Mouse (Mus musculus) thymus, adult 2 months (tissue): ENCODE data around the gene Utrn. TPM values are rescaled to one million over a fixed set of nuclear protein-coding genes. Genes with fewer than 3 reads are reported as not detected.

Experiments
- DNase-seq: peaks from one replicate; pipeline ENCODE4 v3.0.0; 2021
- H3K27ac ChIP-seq: fragments of 200-500 bp; 2 replicates; pipeline ENCODE4 v1.5.1; 2012; ENCODE audit warnings: low read length, control low read depth; ENCODE audit not compliant: control insufficient read depth, insufficient read depth
- H3K27me3 ChIP-seq: fragments of 200-500 bp; 2 replicates; pipeline ENCODE4 v1.6.1; 2012; ENCODE audit warnings: mild to moderate bottlenecking, low read length, moderate library complexity, mixed read lengths; ENCODE audit not compliant: control insufficient read depth, insufficient read depth
- H3K36me3 ChIP-seq: fragments of 200-500 bp; 2 replicates; pipeline ENCODE4 v1.6.1; 2012; ENCODE audit warnings: mild to moderate bottlenecking, low read length, moderate library complexity; ENCODE audit not compliant: control insufficient read depth, insufficient read depth
- H3K4me1 ChIP-seq: fragments of 200-500 bp; replicated peaks from 2 replicates; pipeline ENCODE4 v1.6.1; 2012; ENCODE audit warnings: low read length; ENCODE audit not compliant: control insufficient read depth, insufficient read depth
- H3K4me3 ChIP-seq: fragments of 200-500 bp; 2 replicates; pipeline ENCODE4 v1.5.1; 2012; ENCODE audit warnings: mild to moderate bottlenecking, low read length, control low read depth, moderate library complexity; ENCODE audit not compliant: control insufficient read depth, insufficient read depth
- CTCF ChIP-seq: fragments of 200-500 bp; IDR thresholded peaks from 2 replicates; pipeline ENCODE4 v1.5.1; 2012; ENCODE audit warnings: mild to moderate bottlenecking, control low read depth, low read length, moderate library complexity, borderline replicate concordance; ENCODE audit not compliant: control insufficient read depth, poor library complexity, insufficient read depth; ENCODE audit errors: extremely low read depth
- POLR2A ChIP-seq: fragments of 200-500 bp; IDR thresholded peaks from 2 replicates; pipeline ENCODE4 v1.6.1; 2012; ENCODE audit warnings: mild to moderate bottlenecking, low read length, control low read depth, moderate library complexity; ENCODE audit not compliant: control insufficient read depth, poor library complexity, insufficient read depth; ENCODE audit errors: extremely low read depth
- WGBS: fragments of 180-500 bp; shearing (Covaris S2); methylation state at CpG from one replicate; pipeline ENCODE4 v1.1.7; 2018; 5-methylcytosine and 5-hydroxymethylcytosine counted together
- polyA plus RNA-seq: library from polyadenylated mRNA; depleted of rRNA; stranded (reverse); fragments of >200 nt; gene quantifications from 2 replicates; pipeline ENCODE4 v1.2.3, GENCODE M21; 2012

The Utrn gene
- polyA plus RNA-seq, 1 experiment = 30.3 TPM

DNA sequence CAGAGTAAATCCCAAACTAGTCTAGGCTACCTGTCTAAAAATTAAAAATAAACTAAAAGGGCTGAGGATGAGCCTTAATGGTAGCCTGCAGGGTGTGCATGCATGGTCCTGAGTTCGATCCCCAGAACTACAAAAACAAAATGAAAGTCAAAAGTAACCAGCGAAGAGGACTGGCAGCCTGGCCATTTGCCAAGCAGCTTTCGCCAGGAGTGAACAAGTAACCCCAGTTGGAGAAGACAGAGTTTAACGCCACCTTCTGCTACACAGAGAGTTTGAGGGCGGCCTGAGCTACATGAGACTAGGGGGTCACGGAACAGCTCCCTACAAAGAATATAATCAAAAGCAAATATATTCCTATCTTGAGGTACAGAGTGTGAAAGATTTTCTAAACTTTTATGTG is 4.0 kb downstream of the Utrn start:
- H3K27me3 ChIP-seq = no peaks in the 10 kb centered on the region
- 95% methylated on average over 6 of the region's 6 CpGs for whole genome bisulfite sequencing
- no peak for DNase-seq
- H3K27ac ChIP-seq = no peak overlapping the region
- H3K4me1 ChIP-seq = peaks cover 11% of the 10 kb centered on the region
- TF ChIP-seq POLR2A (no peak), CTCF (no peak)
- no peak overlapping the region for H3K4me3 ChIP-seq
- H3K36me3 ChIP-seq = no peaks in the 10 kb centered on the region

DNA sequence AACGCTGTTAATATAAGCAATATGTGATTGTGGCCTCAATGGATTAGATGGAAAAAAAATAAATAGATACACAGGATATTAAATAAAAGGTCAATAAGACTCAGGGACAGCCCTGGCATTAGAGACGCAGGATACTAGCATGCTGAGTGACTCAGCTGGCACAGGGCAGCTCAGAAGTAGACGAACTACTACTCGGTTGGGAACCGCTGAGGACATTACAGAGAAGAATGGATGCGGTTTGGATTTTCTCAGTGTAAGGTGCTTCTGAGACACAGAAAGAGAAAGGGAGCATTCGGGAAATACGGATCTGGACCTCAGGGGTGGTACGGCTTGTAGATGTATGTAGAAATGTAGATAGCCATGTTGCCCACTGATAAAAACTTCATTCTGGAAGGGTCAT is 5.6 kb downstream of the Utrn start:
- 97% methylated on average over 9 of the region's 9 CpGs for WGBS
- Histone ChIP-seq H3K4me3 (no peak overlapping the region), H3K27me3 (no peaks in the 10 kb centered on the region), H3K4me1 (peaks cover 11% of the 10 kb centered on the region), H3K36me3 (no peaks in the 10 kb centered on the region), H3K27ac (no peak overlapping the region)
- no peak for DNase-seq
- TF ChIP-seq POLR2A (no peak), CTCF (no peak)

DNA sequence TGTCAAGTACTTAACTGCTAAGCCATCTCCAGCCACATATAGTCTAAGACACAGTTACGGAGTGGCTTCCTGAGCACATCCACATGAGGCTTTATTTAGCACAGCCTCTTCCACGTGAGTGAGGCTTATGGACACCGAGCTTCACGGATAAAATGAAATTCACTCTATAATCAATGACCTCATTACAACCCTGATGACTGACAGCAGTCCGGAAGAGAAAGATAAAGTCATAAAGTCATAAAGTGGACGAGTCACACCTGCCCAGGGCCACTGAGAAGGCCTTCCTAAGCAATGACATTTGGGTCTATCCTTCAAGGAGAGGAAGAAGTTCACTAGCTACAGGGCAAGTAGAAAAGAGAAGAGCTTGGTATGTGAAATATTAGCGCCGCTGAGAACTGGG is 7.1 kb downstream of the Utrn start:
- Histone ChIP-seq H3K36me3 (no peaks in the 10 kb centered on the region), H3K27ac (no peak overlapping the region), H3K4me3 (no peak overlapping the region), H3K27me3 (no peaks in the 10 kb centered on the region), H3K4me1 (peaks cover under 1% of the 10 kb centered on the region; the same call in 1 of the 2 replicates)
- no peak for DNase-seq
- 97% methylated on average over 8 of the region's 8 CpGs for WGBS
- TF ChIP-seq POLR2A (no peak), CTCF (no peak)

DNA sequence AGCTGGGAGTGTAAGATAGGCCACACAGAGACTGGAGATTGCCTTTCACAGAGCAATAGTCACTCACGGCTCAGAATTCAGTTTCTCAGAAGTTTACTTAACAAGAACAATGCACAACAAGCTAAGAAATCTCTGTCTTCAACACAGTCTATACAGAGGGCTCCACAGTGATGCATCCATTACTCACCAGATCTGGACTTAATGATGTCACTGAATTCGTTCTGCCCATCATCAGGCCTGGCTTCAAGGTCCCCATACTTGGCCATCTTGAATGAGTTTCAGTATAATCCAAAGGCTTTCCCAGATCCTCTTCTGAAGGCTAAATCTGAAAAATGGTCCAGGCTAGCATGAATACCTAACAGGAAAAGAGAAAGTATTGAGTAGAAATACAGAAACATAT is 7.8 kb downstream of the Utrn start:
- Histone ChIP-seq H3K4me3 (no peak overlapping the region), H3K36me3 (no peaks in the 10 kb centered on the region), H3K4me1 (no peaks in the 10 kb centered on the region), H3K27ac (no peak overlapping the region), H3K27me3 (no peaks in the 10 kb centered on the region)
- 92% methylated on average over 2 of the region's 2 CpGs for WGBS
- no peak for TF ChIP-seq CTCF
- no peak for DNase-seq

DNA sequence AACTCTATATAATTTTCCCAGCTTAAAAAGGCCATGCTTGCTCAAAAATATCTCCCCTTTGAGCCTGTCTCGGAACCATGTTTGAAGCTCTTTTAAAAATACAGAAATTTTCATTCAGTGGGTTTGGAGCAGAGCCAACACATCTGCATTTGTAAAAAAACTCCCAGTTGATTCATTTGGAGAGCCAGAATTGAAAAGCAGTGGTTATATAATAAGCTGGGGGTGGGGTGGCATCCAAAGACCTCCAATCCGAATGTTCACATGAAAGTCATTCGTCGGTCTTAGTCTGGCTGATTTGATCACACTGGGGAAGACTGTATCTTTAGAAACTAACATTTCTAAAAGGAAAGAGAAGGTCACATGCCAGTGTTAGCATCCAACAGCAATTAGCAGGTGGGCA is 8.4 kb downstream of the Utrn start:
- WGBS = 76% methylated on average over 4 of the region's 4 CpGs

DNA sequence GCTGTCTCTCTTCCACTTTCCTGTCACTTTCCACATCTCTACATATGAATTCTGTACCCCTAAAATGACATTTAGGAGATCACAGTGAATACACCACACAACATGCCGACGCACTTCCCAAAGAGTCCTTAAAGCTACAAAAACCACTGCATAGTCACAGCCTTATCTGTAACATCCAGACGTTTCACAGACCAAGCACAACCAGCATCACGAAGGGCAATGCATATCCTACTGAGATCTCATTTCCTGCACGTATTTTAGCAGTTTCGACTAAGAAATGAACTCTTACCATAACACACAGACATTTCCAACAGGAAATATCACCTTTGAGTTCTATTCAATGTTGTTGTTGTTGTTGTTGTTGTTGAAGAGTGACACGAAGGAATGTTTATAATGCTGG is 8.8 kb downstream of the Utrn start:
- H3K36me3 ChIP-seq = no peaks in the 10 kb centered on the region
- WGBS = 37% methylated on average over 7 of the region's 7 CpGs
- TF ChIP-seq CTCF (no peak), POLR2A (no peak)
- no peak overlapping the region for H3K27ac ChIP-seq
- DNase-seq = no peak
- H3K4me1 ChIP-seq = no peaks in the 10 kb centered on the region
- H3K4me3 ChIP-seq = no peak overlapping the region
- H3K27me3 ChIP-seq = no peaks in the 10 kb centered on the region

More for the DNA sequence above, 8.4 kb downstream of the Utrn start:
- Histone ChIP-seq H3K4me3 (no peak overlapping the region), H3K36me3 (no peaks in the 10 kb centered on the region), H3K4me1 (no peaks in the 10 kb centered on the region), H3K27ac (no peak overlapping the region), H3K27me3 (no peaks in the 10 kb centered on the region)
- no peak for DNase-seq
- TF ChIP-seq CTCF (no peak), POLR2A (no peak)

DNA sequence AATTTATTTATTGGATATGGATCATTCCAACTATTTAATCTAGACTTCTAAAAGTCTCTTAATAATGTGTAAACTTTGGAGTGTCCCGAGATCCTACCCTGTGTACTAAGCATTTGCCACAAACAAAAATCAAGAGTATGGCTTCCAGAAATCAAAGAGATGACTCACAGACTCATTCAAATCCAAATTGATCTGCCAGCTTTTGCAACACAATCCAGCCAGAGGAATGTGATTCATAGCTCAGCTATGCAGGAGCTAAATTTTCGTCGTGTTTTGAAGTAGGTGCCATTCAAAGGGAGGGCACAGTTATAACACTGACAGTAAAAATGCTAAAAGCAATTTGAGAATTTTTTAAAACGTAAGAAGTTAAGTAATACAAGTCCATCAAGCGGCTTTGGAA is 11.1 kb downstream of the Utrn start:
- Histone ChIP-seq H3K4me3 (no peak overlapping the region), H3K36me3 (no peaks in the 10 kb centered on the region), H3K27me3 (no peaks in the 10 kb centered on the region), H3K4me1 (no peaks in the 10 kb centered on the region), H3K27ac (no peak overlapping the region)
- no peak for TF ChIP-seq CTCF
- no peak for TF ChIP-seq POLR2A
- DNase-seq = no peak
- 87% methylated on average over 5 of the region's 5 CpGs for WGBS
